Mouse (Mus musculus): ENCODE data around the gene Ifit2.
A peak's percentile ranks its signal among the peaks of the same experiment; 100 is the strongest.
"Not testable (repeated sequence)": the region's sequence is repeated elsewhere in the genome, so short reads cannot be mapped to it uniquely, and the experiment has no call there.

The Ifit2 gene

GRCm38 (mm10) chr19:34587898-34588692 is 37.6 kb downstream of the Ifit2 start:
- not testable (repeated sequence) for ATAC-seq (ENCODE audit: insufficient number of reproducible peaks, low FRiP score, low TSS enrichment)

GRCm38 (mm10) chr19:34588959-34589358 is 38.5 kb downstream of the Ifit2 start:
- no peak for ATAC-seq (ENCODE audit: insufficient number of reproducible peaks, low FRiP score, low TSS enrichment)

- no peak for ATAC-seq (ENCODE audit: insufficient number of reproducible peaks, low FRiP score, low TSS enrichment)
These were observed 43.0 kb downstream of the Ifit2 start for GRCm38 (mm10) chr19:34593456-34593855.

GRCm38 (mm10) chr19:34594523-34594922 is 44.0 kb downstream of the Ifit2 start:
- ATAC-seq (ENCODE audit: insufficient number of reproducible peaks, low FRiP score, low TSS enrichment), result not testable (repeated sequence)

GRCm38 (mm10) chr19:34596811-34597210 is 46.3 kb downstream of the Ifit2 start:
- no peak for ATAC-seq (ENCODE audit: insufficient number of reproducible peaks, low FRiP score, low TSS enrichment)

- 0 out of 2 replicates have a peak, but pooled peaks have one; percentile 51 for ATAC-seq (ENCODE audit: insufficient number of reproducible peaks, low FRiP score, low TSS enrichment)
These were observed 47.8 kb downstream of the Ifit2 start for GRCm38 (mm10) chr19:34598341-34598740.

- ATAC-seq (ENCODE audit: insufficient number of reproducible peaks, low FRiP score, low TSS enrichment), result not testable (repeated sequence)
These were observed 48.8 kb downstream of the Ifit2 start for GRCm38 (mm10) chr19:34599250-34599649.

GRCm38 (mm10) chr19:34601888-34602287 is 51.4 kb downstream of the Ifit2 start, which contains the start of gene Ifit1bl1:
Gene Ifit1bl1, minus strand, starts transcription at chr19:34601956.
- not testable (repeated sequence) for ATAC-seq (ENCODE audit: insufficient number of reproducible peaks, low FRiP score, low TSS enrichment)

GRCm38 (mm10) chr19:34605472-34605871 is 55.0 kb downstream of the Ifit2 start:
- no peak for ATAC-seq (ENCODE audit: insufficient number of reproducible peaks, low FRiP score, low TSS enrichment)

GRCm38 (mm10) chr19:34607237-34608051 is 57.0 kb downstream of the Ifit2 start, which contains the start of gene Ifit3b:
Gene Ifit3b, plus strand, starts transcription at chr19:34607970.
- ATAC-seq (ENCODE audit: insufficient number of reproducible peaks, low FRiP score, low TSS enrichment), result peak; percentile 38

GRCm38 (mm10) chr19:34610118-34610517 is 59.6 kb downstream of the Ifit2 start:
- ATAC-seq (ENCODE audit: insufficient number of reproducible peaks, low FRiP score, low TSS enrichment), result not testable (repeated sequence)

- ATAC-seq (ENCODE audit: insufficient number of reproducible peaks, low FRiP score, low TSS enrichment), result not testable (repeated sequence)
These were observed 61.9 kb downstream of the Ifit2 start for GRCm38 (mm10) chr19:34612243-34613001.

GRCm38 (mm10) chr19:34620871-34621270 is 70.4 kb downstream of the Ifit2 start:
- no peak for ATAC-seq (ENCODE audit: insufficient number of reproducible peaks, low FRiP score, low TSS enrichment)

GRCm38 (mm10) chr19:34623781-34624180 is 73.3 kb downstream of the Ifit2 start:
- ATAC-seq (ENCODE audit: insufficient number of reproducible peaks, low FRiP score, low TSS enrichment), result no peak

GRCm38 (mm10) chr19:34624663-34625062 is 74.2 kb downstream of the Ifit2 start:
- no peak for ATAC-seq (ENCODE audit: insufficient number of reproducible peaks, low FRiP score, low TSS enrichment)

Data from cerebellum, adult (tissue).